Mouse (Mus musculus) heart, postnatal 10 days (tissue): ENCODE data around the gene Tph2. TPM values are rescaled to one million over a fixed set of nuclear protein-coding genes. Genes with fewer than 3 reads are reported as not detected.

Experiments used
- total RNA-seq, 2 experiments: library from RNA; stranded (reverse); gene quantifications; 2 replicates each; pipeline ENCODE4 v1.2.3; 2021

Tph2 gene
- total RNA-seq, 2 experiments from 2014 or later = not detected

Other genes with a start within 250 kb of the Tph2 start
- 10 to 100 TPM; 51.4 to 51.9 TPM for gene Tbc1d15, start 66.4 kb upstream of the Tph2 start, total RNA-seq
- gene Rab21, start 130.6 kb upstream of the Tph2 start, total RNA-seq = 10 to 100 TPM; 67.8 to 68.6 TPM
- 10 to 100 TPM; 16.0 to 20.7 TPM for gene Tmem19, start 177.5 kb upstream of the Tph2 start, total RNA-seq
- gene Thap2, start 199.4 kb upstream of the Tph2 start, total RNA-seq = 1 to 10 TPM; 6.5 to 8.2 TPM
- 10 to 100 TPM; 23.4 to 24.5 TPM for gene Zfc3h1, start 199.9 kb upstream of the Tph2 start, total RNA-seq